Mouse (Mus musculus) retina, postnatal 1 day (tissue): ENCODE data around the gene C130050O18Rik.

ENCODE experiments used
- DNase-seq: peaks from one replicate; pipeline ENCODE4 v3.0.0-alpha.2; 2012

The C130050O18Rik gene

GRCm38 (mm10) chr5:139427989-139428388 is 22.9 kb downstream of the C130050O18Rik start:
- no peak for DNase-seq

- no peak for DNase-seq
These were observed 24.8 kb downstream of the C130050O18Rik start for GRCm38 (mm10) chr5:139429818-139430341.

- no peak for DNase-seq
These were observed 27.3 kb downstream of the C130050O18Rik start for GRCm38 (mm10) chr5:139432333-139432732.

- no peak for DNase-seq
These were observed 27.8 kb downstream of the C130050O18Rik start for GRCm38 (mm10) chr5:139432747-139433508.

GRCm38 (mm10) chr5:139433842-139434568 is 28.9 kb downstream of the C130050O18Rik start:
- no peak for DNase-seq

GRCm38 (mm10) chr5:139434940-139435339 is 29.9 kb downstream of the C130050O18Rik start:
- no peak for DNase-seq

- DNase-seq = no peak
These were observed 32.7 kb downstream of the C130050O18Rik start for GRCm38 (mm10) chr5:139437769-139438168.

- DNase-seq = no peak
These were observed 33.4 kb downstream of the C130050O18Rik start for GRCm38 (mm10) chr5:139438440-139438839.

GRCm38 (mm10) chr5:139440451-139440850 is 35.4 kb downstream of the C130050O18Rik start:
- DNase-seq = no peak

GRCm38 (mm10) chr5:139440926-139441725 is 36.0 kb downstream of the C130050O18Rik start:
- DNase-seq = no peak

- no peak for DNase-seq
These were observed 36.6 kb downstream of the C130050O18Rik start for GRCm38 (mm10) chr5:139441726-139442018.

GRCm38 (mm10) chr5:139442428-139442827 is 37.3 kb downstream of the C130050O18Rik start:
- no peak for DNase-seq

- no peak for DNase-seq
These were observed 37.9 kb downstream of the C130050O18Rik start for GRCm38 (mm10) chr5:139442962-139443361.

- DNase-seq = no peak
These were observed 40.2 kb downstream of the C130050O18Rik start for GRCm38 (mm10) chr5:139445258-139445657.

- no peak for DNase-seq
These were observed 42.9 kb downstream of the C130050O18Rik start for GRCm38 (mm10) chr5:139448025-139448424.

GRCm38 (mm10) chr5:139449161-139449791 is 44.2 kb downstream of the C130050O18Rik start:
- DNase-seq = no peak

- peak; percentile 24 for DNase-seq
These were observed 44.8 kb downstream of the C130050O18Rik start for GRCm38 (mm10) chr5:139449926-139450325.

GRCm38 (mm10) chr5:139453031-139453430 is 48.0 kb downstream of the C130050O18Rik start:
- DNase-seq = no peak

GRCm38 (mm10) chr5:139455166-139455565 is 50.1 kb downstream of the C130050O18Rik start:
- DNase-seq = no peak

GRCm38 (mm10) chr5:139457241-139457640 is 52.2 kb downstream of the C130050O18Rik start:
- DNase-seq = no peak

GRCm38 (mm10) chr5:139459938-139460337 is 54.9 kb downstream of the C130050O18Rik start:
- no peak for DNase-seq

GRCm38 (mm10) chr5:139460384-139461067 is 55.4 kb downstream of the C130050O18Rik start, which contains the start of gene 3110082I17Rik:
TSS of gene 3110082I17Rik (minus strand) at chr5:139460527.
- peak; percentile 98 for DNase-seq
